Mouse (Mus musculus) layer of hippocampus, adult 2 months (tissue): Measurements from ENCODE around the gene Myh13. TPM values are rescaled to one million over a fixed set of nuclear protein-coding genes. Genes with fewer than 3 reads are reported as not detected.

Experiments used
- DNase-seq, 2 experiments: peaks; one replicate each; pipeline ENCODE4 v3.0.0; 2022; ENCODE audit warnings: low spot score in 2 of 2
- H3K27ac ChIP-seq: fragments of 200-600 bp; 2 replicates; pipeline ENCODE4 v1.8.1; 2022
- H3K4me3 ChIP-seq: fragments of 200-600 bp; 2 replicates; pipeline ENCODE4 v1.8.1; 2022; ENCODE audit warnings: mild to moderate bottlenecking
- CTCF ChIP-seq: fragments of 200-600 bp; conservative IDR thresholded peaks from 2 replicates; pipeline ENCODE4 v1.8.1; 2022; ENCODE audit warnings: antibody characterized with exemption, mild to moderate bottlenecking, moderate library complexity
- total RNA-seq, 2 experiments: library from RNA; stranded (reverse); gene quantifications; 2 replicates each; pipeline ENCODE4 v1.2.3; 2021

The Myh13 gene
- total RNA-seq, 2 experiments from 2014 or later = 0.10 to 0.12 TPM

GRCm38 (mm10) chr11:67364986-67365721, 43.7 kb downstream of the Myh13 start:
- Histone ChIP-seq H3K4me3 (no peak overlapping the region), H3K27ac (no peak overlapping the region)
- no peak for DNase-seq
- no peak for TF ChIP-seq CTCF

- H3K4me3 ChIP-seq = no peak overlapping the region
- DNase-seq = no peak
- H3K27ac ChIP-seq = no peak overlapping the region
- TF ChIP-seq CTCF = no peak
Measured at GRCm38 (mm10) chr11:67366936-67367335, 45.5 kb downstream of the Myh13 start.

GRCm38 (mm10) chr11:67373333-67373732, 51.9 kb downstream of the Myh13 start:
- Histone ChIP-seq H3K4me3 (no peak overlapping the region), H3K27ac (no peak overlapping the region)
- peak in 1 of 2 experiments; percentile 25 for DNase-seq
- TF ChIP-seq CTCF = peak; percentile 89

- no peak for DNase-seq
Measured at GRCm38 (mm10) chr11:67376308-67376707, 54.9 kb downstream of the Myh13 start.

GRCm38 (mm10) chr11:67379703-67380510, 58.4 kb downstream of the Myh13 start:
- Histone ChIP-seq H3K27ac (no peak overlapping the region), H3K4me3 (no peak overlapping the region)
- DNase-seq = no peak
- no peak for TF ChIP-seq CTCF

More at GRCm38 (mm10) chr11:67376308-67376707, 54.9 kb downstream of the Myh13 start:
- peak; percentile 84 for TF ChIP-seq CTCF
- Histone ChIP-seq H3K4me3 (no peak overlapping the region), H3K27ac (no peak overlapping the region)

- no peak overlapping the region for H3K27ac ChIP-seq
- no peak for TF ChIP-seq CTCF
- DNase-seq = no peak
- H3K4me3 ChIP-seq = no peak overlapping the region
Measured at GRCm38 (mm10) chr11:67381833-67382232, 60.4 kb downstream of the Myh13 start.

GRCm38 (mm10) chr11:67384653-67385052, 63.2 kb downstream of the Myh13 start:
- Histone ChIP-seq H3K27ac (no peak overlapping the region), H3K4me3 (no peak overlapping the region)
- no peak for DNase-seq
- TF ChIP-seq CTCF = no peak

- Histone ChIP-seq H3K27ac (no peak overlapping the region), H3K4me3 (no peak overlapping the region)
- DNase-seq = no peak
- no peak for TF ChIP-seq CTCF
Measured at GRCm38 (mm10) chr11:67386815-67387415, 65.5 kb downstream of the Myh13 start.

GRCm38 (mm10) chr11:67390679-67391384, 69.4 kb downstream of the Myh13 start:
- Histone ChIP-seq H3K4me3 (no peak overlapping the region), H3K27ac (no peak overlapping the region)
- TF ChIP-seq CTCF = no peak
- DNase-seq = no peak

GRCm38 (mm10) chr11:67392369-67392768, 70.9 kb downstream of the Myh13 start:
- H3K27ac ChIP-seq = no peak overlapping the region
- no peak for TF ChIP-seq CTCF
- no peak overlapping the region for H3K4me3 ChIP-seq
- DNase-seq = no peak

GRCm38 (mm10) chr11:67400956-67401355, 79.5 kb downstream of the Myh13 start:
- no peak for TF ChIP-seq CTCF
- Histone ChIP-seq H3K27ac (peak overlapping the region; percentile 48; the same call in 1 of the 2 replicates), H3K4me3 (no peak overlapping the region)
- no peak for DNase-seq

- no peak for DNase-seq
- no peak overlapping the region for H3K27ac ChIP-seq
- no peak for TF ChIP-seq CTCF
- H3K4me3 ChIP-seq = no peak overlapping the region
Measured at GRCm38 (mm10) chr11:67414346-67414940, 93.0 kb downstream of the Myh13 start.

Other genes with a start within 250 kb of the Myh13 start
- under 1 TPM; 0.67 to 0.91 TPM for gene Myh3, start 243.4 kb upstream of the Myh13 start, total RNA-seq
- gene Myh2, start 150.6 kb upstream of the Myh13 start, total RNA-seq = under 1 TPM; 0.10 to 0.18 TPM
- under 1 TPM; 0.17 to 0.20 TPM for gene Myh1, start 121.6 kb upstream of the Myh13 start, total RNA-seq
- under 1 TPM; 0.07 to 0.15 TPM for gene Myh4, start 83.6 kb upstream of the Myh13 start, total RNA-seq
- gene Myh8, start 44.5 kb upstream of the Myh13 start, total RNA-seq = 1 to 10 TPM; 1.3 to 1.4 TPM
- 100 to 1,000 TPM; 453 to 462 TPM for gene Gas7, start 133.8 kb downstream of the Myh13 start, total RNA-seq